Mouse (Mus musculus) hematopoietic stem cell, adult 5-6 weeks (primary cell): ENCODE measurements around the gene Nme9. TPM values are rescaled to one million over a fixed set of nuclear protein-coding genes. Genes with fewer than 3 reads are reported as not detected.

Experiments
- ATAC-seq, 2 experiments: fragments of 125-278 bp in 1 of 2; replicated peaks in 1 of 2; 2 replicates each; pipeline ENCODE4 v1.8.0; 2016 to 2017; ENCODE audit warnings: inconsistent platforms in 2 of 2, mild to moderate bottlenecking in 2 of 2, moderate number of reproducible peaks in 2 of 2, low read depth in 1 of 2, moderate TSS enrichment in 1 of 2; ENCODE audit not compliant: low FRiP score in 2 of 2, poor library complexity in 2 of 2, severe bottlenecking in 2 of 2, insufficient read depth in 1 of 2, low TSS enrichment in 1 of 2
- total RNA-seq: library from RNA; stranded (forward); fragments of 172-1452, 232-1000 nt; gene quantifications from 2 replicates; pipeline ENCODE4 v1.2.3, GENCODE M21; 2017

Gene Nme9
- total RNA-seq, 1 experiment from 2014 or later = not detected

GRCm38 (mm10) chr9:99464876-99465275 lies 13.6 kb downstream of the Nme9 start:
- no peak for ATAC-seq

- ATAC-seq = no peak
These were observed 17.3 kb downstream of the Nme9 start for GRCm38 (mm10) chr9:99468572-99468971.

- peak in 1 of 2 experiments; percentile 35; a peak in 2 of 4 replicates for ATAC-seq
These were observed 18.5 kb downstream of the Nme9 start for GRCm38 (mm10) chr9:99469681-99470273.

GRCm38 (mm10) chr9:99470347-99471092 lies 19.2 kb downstream of the Nme9 start:
- no peak for ATAC-seq

GRCm38 (mm10) chr9:99471334-99471733 lies 20.1 kb downstream of the Nme9 start:
- ATAC-seq = no peak

- no peak for ATAC-seq
These were observed 28.0 kb downstream of the Nme9 start for GRCm38 (mm10) chr9:99479181-99479711.

GRCm38 (mm10) chr9:99480764-99481163 lies 29.5 kb downstream of the Nme9 start:
- ATAC-seq = no peak

- no peak for ATAC-seq
These were observed 31.9 kb downstream of the Nme9 start for GRCm38 (mm10) chr9:99483191-99483590.

- ATAC-seq = no peak
These were observed 33.4 kb downstream of the Nme9 start for GRCm38 (mm10) chr9:99484632-99485031.

GRCm38 (mm10) chr9:99485144-99485543 lies 33.9 kb downstream of the Nme9 start:
- ATAC-seq = peak in 1 of 2 experiments; percentile 36; a peak in 1 of 4 replicates

GRCm38 (mm10) chr9:99487126-99487695 lies 35.9 kb downstream of the Nme9 start:
- ATAC-seq = no peak

GRCm38 (mm10) chr9:99487841-99488240 lies 36.6 kb downstream of the Nme9 start:
- ATAC-seq = no peak

- no peak for ATAC-seq
These were observed 39.8 kb downstream of the Nme9 start for GRCm38 (mm10) chr9:99491050-99491449.

- peak; percentile 79 to 82 for ATAC-seq
These were observed 41.4 kb downstream of the Nme9 start for GRCm38 (mm10) chr9:99492634-99493200.

- ATAC-seq = no peak; a peak in 1 of 4 replicates
These were observed 48.1 kb downstream of the Nme9 start for GRCm38 (mm10) chr9:99499336-99499735.

- no peak for ATAC-seq
These were observed 54.6 kb downstream of the Nme9 start for GRCm38 (mm10) chr9:99505875-99506274.
